Mouse (Mus musculus) heart, embryonic 13.5 days (tissue): ENCODE measurements around the gene Fam83f. TPM values are rescaled to one million over a fixed set of nuclear protein-coding genes. Genes with fewer than 3 reads are reported as not detected.

Experiments used
- ATAC-seq: fragments of 200-750 bp; cut with Nextera tagmentation; 2 replicates; pipeline ENCODE4 v1.8.0; 2017; ENCODE audit warnings: moderate TSS enrichment; ENCODE audit not compliant: insufficient number of reproducible peaks, low FRiP score, low TSS enrichment; ENCODE audit errors: extremely low read depth
- H3K27ac ChIP-seq: fragments of 300-500 bp; sonication (generic); replicated peaks from 2 replicates; pipeline ENCODE4 v1.5.1; 2015; ENCODE audit warnings: moderate library complexity, mild to moderate bottlenecking, inconsistent platforms
- H3K27me3 ChIP-seq: fragments of 300-500 bp; sonication (generic); replicated peaks from 2 replicates; pipeline ENCODE4 v1.6.1; 2015; ENCODE audit warnings: mild to moderate bottlenecking, inconsistent platforms
- H3K36me3 ChIP-seq: fragments of 300-500 bp; sonication (generic); 2 replicates; pipeline ENCODE4 v1.6.1; 2015; ENCODE audit warnings: mild to moderate bottlenecking, inconsistent platforms
- H3K4me1 ChIP-seq: fragments of 300-500 bp; sonication (generic); 2 replicates; pipeline ENCODE4 v1.6.1; 2015; ENCODE audit warnings: inconsistent platforms
- H3K4me2 ChIP-seq: fragments of 300-500 bp; sonication (generic); 2 replicates; pipeline ENCODE4 v1.6.1; 2015; ENCODE audit warnings: inconsistent platforms, mild to moderate bottlenecking, moderate library complexity
- H3K4me3 ChIP-seq: fragments of 300-500 bp; sonication (generic); 2 replicates; pipeline ENCODE4 v1.5.1; 2015; ENCODE audit warnings: moderate library complexity, mild to moderate bottlenecking, inconsistent platforms
- H3K9ac ChIP-seq: fragments of 300-500 bp; sonication (generic); 2 replicates; pipeline ENCODE4 v1.6.1; 2015; ENCODE audit warnings: inconsistent platforms, mild to moderate bottlenecking, moderate library complexity
- H3K9me3 ChIP-seq: fragments of 300-500 bp; sonication (generic); 2 replicates; pipeline ENCODE4 v1.6.1; 2016; ENCODE audit warnings: inconsistent platforms
- WGBS: fragments of 180-500 bp; shearing (Covaris S2); methylation state at CpG from one replicate; pipeline ENCODE4 v1.1.7; 2015; ENCODE audit warnings: mixed read lengths; 5-methylcytosine and 5-hydroxymethylcytosine counted together
- microRNA-seq: library from miRNA; unstranded; fragments of <30 nt; microRNA quantifications from one replicate; pipeline ENCODE4, GENCODE M21; 2016
- polyA plus RNA-seq: library from polyadenylated mRNA; unstranded; fragments of >200 nt; fragmentation: Nextera tagmentation; extraction: Ambion mirVana; gene quantifications from 2 replicates; pipeline ENCODE4 v1.2.1, GENCODE M21; 2015

Fam83f gene
- polyA plus RNA-seq, 1 experiment from 2014 or later, result 0.13 TPM

GRCm38 (mm10) chr15:80748979-80749378 lies 77.3 kb downstream of the Fam83f start:
- Histone ChIP-seq H3K27ac (0 out of 2 replicates have a peak overlapping the region, but pooled peaks have one; percentile 8), H3K4me1 (peaks cover 7% of the 10 kb centered on the region; the same call in 1 of the 2 replicates), H3K36me3 (no peaks in the 10 kb centered on the region), H3K4me3 (no peak overlapping the region), H3K9me3 (no peaks in the 10 kb centered on the region), H3K9ac (no peak overlapping the region), H3K4me2 (0 out of 2 replicates have a peak overlapping the region, but pooled peaks have one; percentile 4), H3K27me3 (no peaks in the 10 kb centered on the region)
- WGBS, result 19% methylated on average over 5 of the region's 5 CpGs
- no peak for ATAC-seq

Small RNA genes lying within 50 kb of the gene (microRNA-seq; reads per million reads assigned to microRNA genes)
- gene Mir6957, result not detected

Other genes with a start within 250 kb of the Fam83f start
- gene Enthd1, start 106.7 kb upstream of the Fam83f start, polyA plus RNA-seq, result not detected in 2 replicates
- gene Grap2, start 99.3 kb upstream of the Fam83f start, polyA plus RNA-seq, result 4.9 and 8.8 TPM in 2 replicates
- 23.8 and 24.2 TPM in 2 replicates for gene Tnrc6b, start 39.5 kb downstream of the Fam83f start, polyA plus RNA-seq